Mouse (Mus musculus) CD4-positive, CD25-positive, alpha-beta regulatory T cell (primary cell): Measurements from ENCODE around the gene Car11. TPM values are rescaled to one million over a fixed set of nuclear protein-coding genes. Genes with fewer than 3 reads are reported as not detected.

Experiments used
- polyA plus RNA-seq: library from polyadenylated mRNA; unstranded; fragments of 100-300 nt; shearing (Covaris generic); gene quantifications from one replicate; pipeline ENCODE4 v1.2.1, GENCODE M21; 2017

The Car11 gene
- 8.4 TPM for polyA plus RNA-seq

GRCm38 (mm10) chr7:45699523-45700141 is at the start of gene Car11:
Gene Car11, plus strand, starts transcription at chr7:45699843.

GRCm38 (mm10) chr7:45666161-45666560 is 33.5 kb upstream of the Car11 start, which contains the start of gene Fut2:
Gene Fut2, minus strand, starts transcription at chr7:45666394.

GRCm38 (mm10) chr7:45683396-45684050 is 16.1 kb upstream of the Car11 start, which contains the start of gene Ntn5:
Gene Ntn5, plus strand, starts transcription at chr7:45684022.

GRCm38 (mm10) chr7:45693921-45694591 is 5.6 kb upstream of the Car11 start, which contains the start of gene Sec1:
Gene Sec1, minus strand, starts transcription at chr7:45694402.

GRCm38 (mm10) chr7:45704730-45705442 is 5.2 kb downstream of the Car11 start, which contains the start of gene Dbp:
Gene Dbp, plus strand, starts transcription at chr7:45705088.

GRCm38 (mm10) chr7:45715090-45715708 is 15.6 kb downstream of the Car11 start, which contains the start of gene Rpl18:
Gene Rpl18, plus strand, starts transcription at chr7:45715457.

GRCm38 (mm10) chr7:45717918-45718297 is 18.3 kb downstream of the Car11 start, which contains the start of gene Sphk2:
Gene Sphk2, minus strand, starts transcription at chr7:45718002.

GRCm38 (mm10) chr7:45720413-45721233 is 21.0 kb downstream of the Car11 start, which contains the start of gene Fam83e:
Gene Fam83e, plus strand, starts transcription at chr7:45721212.

GRCm38 (mm10) chr7:45725713-45726112 is 26.1 kb downstream of the Car11 start, which contains the start of gene Spaca4:
Gene Spaca4, minus strand, starts transcription at chr7:45725813.

Other genes starting within 250 kb of the Car11 start
- gene Ftl1, start 240.0 kb upstream of the Car11 start, polyA plus RNA-seq, result 2,110 TPM
- 289 TPM for gene Bax, start 232.9 kb upstream of the Car11 start, polyA plus RNA-seq
- gene Tulp2, start 218.0 kb upstream of the Car11 start, polyA plus RNA-seq, result 2.7 TPM
- gene Gm45808, start 213.0 kb upstream of the Car11 start, polyA plus RNA-seq, result 0.35 TPM
- gene Dhdh, start 211.0 kb upstream of the Car11 start, polyA plus RNA-seq, result 0.89 TPM
- 226 TPM for gene Nucb1, start 189.4 kb upstream of the Car11 start, polyA plus RNA-seq
- gene Ppp1r15a, start 173.6 kb upstream of the Car11 start, polyA plus RNA-seq, result 99.4 TPM
- gene Plekha4, start 173.5 kb upstream of the Car11 start, polyA plus RNA-seq, result 0.78 TPM
- gene Hsd17b14, start 144.9 kb upstream of the Car11 start, polyA plus RNA-seq, result 1.1 TPM
- 86.0 TPM for gene Bcat2, start 129.7 kb upstream of the Car11 start, polyA plus RNA-seq
- gene Fgf21, start 84.4 kb upstream of the Car11 start, polyA plus RNA-seq, result not detected
- gene Fut1, start 82.6 kb upstream of the Car11 start, polyA plus RNA-seq, result not detected
- 0.14 TPM for gene Izumo1, start 78.0 kb upstream of the Car11 start, polyA plus RNA-seq
- gene Rasip1, start 72.4 kb upstream of the Car11 start, polyA plus RNA-seq, result 6.5 TPM
- 1.7 TPM for gene Mamstr, start 59.9 kb upstream of the Car11 start, polyA plus RNA-seq
- gene Fut2, start 33.4 kb upstream of the Car11 start, polyA plus RNA-seq, result 0.12 TPM
- gene Ntn5, start 15.8 kb upstream of the Car11 start, polyA plus RNA-seq, result 0.32 TPM
- gene Sec1, start 5.4 kb upstream of the Car11 start, polyA plus RNA-seq, result 0.35 TPM
- 53.0 TPM for gene Dbp, start 5.2 kb downstream of the Car11 start, polyA plus RNA-seq
- gene Rpl18, start 15.6 kb downstream of the Car11 start, polyA plus RNA-seq, result 1,454 TPM
- 36.3 TPM for gene Sphk2, start 18.2 kb downstream of the Car11 start, polyA plus RNA-seq
- gene Fam83e, start 21.4 kb downstream of the Car11 start, polyA plus RNA-seq, result 0.43 TPM
- not detected for gene Spaca4, start 26.0 kb downstream of the Car11 start, polyA plus RNA-seq
- 0.04 TPM for gene Lmtk3, start 83.9 kb downstream of the Car11 start, polyA plus RNA-seq
- gene Sult2b1, start 84.8 kb downstream of the Car11 start, polyA plus RNA-seq, result 3.0 TPM
- 87.9 TPM for gene Cyth2, start 114.7 kb downstream of the Car11 start, polyA plus RNA-seq
- gene Kcnj14, start 124.9 kb downstream of the Car11 start, polyA plus RNA-seq, result not detected
- gene Grwd1, start 131.1 kb downstream of the Car11 start, polyA plus RNA-seq, result 37.3 TPM
- gene Kdelr1, start 172.9 kb downstream of the Car11 start, polyA plus RNA-seq, result 90.8 TPM
- gene Grin2d, start 178.5 kb downstream of the Car11 start, polyA plus RNA-seq, result 1.2 TPM
- gene Syngr4, start 196.9 kb downstream of the Car11 start, polyA plus RNA-seq, result not detected
- 9.6 TPM for gene Tmem143, start 197.1 kb downstream of the Car11 start, polyA plus RNA-seq
- gene Emp3, start 221.6 kb downstream of the Car11 start, polyA plus RNA-seq, result 699 TPM
- gene Ccdc114, start 224.2 kb downstream of the Car11 start, polyA plus RNA-seq, result 2.2 TPM